Mouse (Mus musculus): ENCODE measurements around the gene Olfr90. TPM values are rescaled to one million over a fixed set of nuclear protein-coding genes. Genes with fewer than 3 reads are reported as not detected.
A peak's percentile ranks its signal among the peaks of the same experiment; 100 is the strongest.

Gene Olfr90
- total RNA-seq, 1 experiment, result 0.22 TPM

GRCm38 (mm10) chr17:37080119-37080518 is 8.2 kb downstream of the Olfr90 start:
- TF ChIP-seq ZNF384 (IDR thresholded peaks at IDR 0.05; ENCODE audit: low read depth, low read length) (no peak), CHD2 (IDR thresholded peaks at IDR 0.05; ENCODE audit: low read depth, low read length) (no peak), MAFK (IDR thresholded peaks at IDR 0.05; ENCODE audit: insufficient read depth, low read depth, low read length) (no peak), ZC3H11A (IDR thresholded peaks at IDR 0.05; ENCODE audit: borderline replicate concordance, low read depth, low read length) (no peak), HCFC1 (IDR thresholded peaks at IDR 0.05; ENCODE audit: borderline replicate concordance, insufficient read depth, low read length) (no peak)

GRCm38 (mm10) chr17:37078990-37079389 is 9.3 kb downstream of the Olfr90 start:
- in situ Hi-C loops (cut with MboI; ENCODE audit: low sequenced_read_pairs in 2 of 2, unreplicated experiment in 2 of 2), result no loop called here
- Histone ChIP-seq H3K9me3 (ENCODE audit: control insufficient read depth, insufficient read depth, low read depth, low read length) (no peaks in the 10 kb centered on the region), H3K36me3 (ENCODE audit: control insufficient read depth, insufficient read depth, low read length, poor library complexity, severe bottlenecking) (peaks cover 24% of the 10 kb centered on the region), H3K27ac (ENCODE audit: insufficient read depth, low read depth, low read length, poor library complexity, severe bottlenecking) (peak overlapping the region; percentile 97; the same call in 1 of the 2 replicates), H3K4me1 (ENCODE audit: control insufficient read depth in 2 of 2, insufficient read depth in 2 of 2, low read length in 2 of 2, poor library complexity in 1 of 2) (peaks cover 19 to 28% of the 10 kb centered on the region in 2 experiments), H3K4me3 (ENCODE audit: insufficient read depth in 1 of 2, low read depth in 1 of 2, low read length in 2 of 2, poor library complexity in 1 of 2, severe bottlenecking in 1 of 2) (peak overlapping the region; percentile 14 to 33; a peak in 1 of 4 replicates), H3K9ac (ENCODE audit: insufficient read depth, low read depth, low read length, poor library complexity, severe bottlenecking) (peak overlapping the region; percentile 61; the same call in 1 of the 2 replicates)
- peak; percentile 76 for DNase-seq (ENCODE audit: low read depth, low spot score)
- TF ChIP-seq ZNF384 (IDR thresholded peaks at IDR 0.05; ENCODE audit: low read depth, low read length) (no peak), HCFC1 (IDR thresholded peaks at IDR 0.05; ENCODE audit: borderline replicate concordance, insufficient read depth, low read length) (no peak), CHD2 (IDR thresholded peaks at IDR 0.05; ENCODE audit: low read depth, low read length) (0 out of 2 replicates have a peak, but pooled peaks have one; percentile 62), MAFK (IDR thresholded peaks at IDR 0.05; ENCODE audit: insufficient read depth, low read depth, low read length) (peak; percentile 76)

More at GRCm38 (mm10) chr17:37080119-37080518, 8.2 kb downstream of the Olfr90 start:
- Histone ChIP-seq H3K4me1 (ENCODE audit: control insufficient read depth in 2 of 2, insufficient read depth in 2 of 2, low read length in 2 of 2, poor library complexity in 1 of 2) (peaks cover 18 to 22% of the 10 kb centered on the region in 2 experiments), H3K4me3 (ENCODE audit: insufficient read depth in 1 of 2, low read depth in 1 of 2, low read length in 2 of 2, poor library complexity in 1 of 2, severe bottlenecking in 1 of 2) (peak overlapping the region in 1 of 2 experiments; percentile 16; a peak in 1 of 4 replicates), H3K27ac (ENCODE audit: insufficient read depth, low read depth, low read length, poor library complexity, severe bottlenecking) (peak overlapping the region; percentile 97; the same call in 1 of the 2 replicates), H3K9me3 (ENCODE audit: control insufficient read depth, insufficient read depth, low read depth, low read length) (no peaks in the 10 kb centered on the region), H3K36me3 (ENCODE audit: control insufficient read depth, insufficient read depth, low read length, poor library complexity, severe bottlenecking) (peaks cover 17% of the 10 kb centered on the region), H3K9ac (ENCODE audit: insufficient read depth, low read depth, low read length, poor library complexity, severe bottlenecking) (no peak overlapping the region; the same call in 1 of the 2 replicates)
- DNase-seq (ENCODE audit: low read depth, low spot score), result no peak
- in situ Hi-C loops (cut with MboI; ENCODE audit: low sequenced_read_pairs in 2 of 2, unreplicated experiment in 2 of 2), result no loop called here

GRCm38 (mm10) chr17:37078193-37078592 is 10.1 kb downstream of the Olfr90 start:
- TF ChIP-seq ZC3H11A (IDR thresholded peaks at IDR 0.05; ENCODE audit: borderline replicate concordance, low read depth, low read length), result no peak
- no peak for TF ChIP-seq ZNF384 (IDR thresholded peaks at IDR 0.05; ENCODE audit: low read depth, low read length)
- no peak for TF ChIP-seq HCFC1 (IDR thresholded peaks at IDR 0.05; ENCODE audit: borderline replicate concordance, insufficient read depth, low read length)
- no peak for TF ChIP-seq CHD2 (IDR thresholded peaks at IDR 0.05; ENCODE audit: low read depth, low read length)
- TF ChIP-seq MAFK (IDR thresholded peaks at IDR 0.05; ENCODE audit: insufficient read depth, low read depth, low read length), result no peak
- peaks cover 30% of the 10 kb centered on the region for H3K36me3 ChIP-seq (ENCODE audit: control insufficient read depth, insufficient read depth, low read length, poor library complexity, severe bottlenecking)
- H3K27ac ChIP-seq (ENCODE audit: insufficient read depth, low read depth, low read length, poor library complexity, severe bottlenecking), result peak overlapping the region; percentile 65; the same call in 1 of the 2 replicates
- H3K4me3 ChIP-seq (ENCODE audit: insufficient read depth in 1 of 2, low read depth in 1 of 2, low read length in 2 of 2, poor library complexity in 1 of 2, severe bottlenecking in 1 of 2), result no peak overlapping the region
- peaks cover 23 to 28% of the 10 kb centered on the region in 2 experiments for H3K4me1 ChIP-seq (ENCODE audit: control insufficient read depth in 2 of 2, insufficient read depth in 2 of 2, low read length in 2 of 2, poor library complexity in 1 of 2)
- H3K9ac ChIP-seq (ENCODE audit: insufficient read depth, low read depth, low read length, poor library complexity, severe bottlenecking), result no peak overlapping the region
- DNase-seq (ENCODE audit: low read depth, low spot score), result no peak
- in situ Hi-C loops (cut with MboI; ENCODE audit: low sequenced_read_pairs in 2 of 2, unreplicated experiment in 2 of 2), result no loop called here
- H3K9me3 ChIP-seq (ENCODE audit: control insufficient read depth, insufficient read depth, low read depth, low read length), result no peaks in the 10 kb centered on the region

GRCm38 (mm10) chr17:37075766-37076165 is 12.5 kb downstream of the Olfr90 start:
- Histone ChIP-seq H3K27ac (ENCODE audit: insufficient read depth, low read depth, low read length, poor library complexity, severe bottlenecking) (peak overlapping the region; percentile 5; the same call in 1 of the 2 replicates), H3K9me3 (ENCODE audit: control insufficient read depth, insufficient read depth, low read depth, low read length) (no peaks in the 10 kb centered on the region), H3K4me3 (ENCODE audit: insufficient read depth in 1 of 2, low read depth in 1 of 2, low read length in 2 of 2, poor library complexity in 1 of 2, severe bottlenecking in 1 of 2) (no peak overlapping the region), H3K4me1 (ENCODE audit: control insufficient read depth in 2 of 2, insufficient read depth in 2 of 2, low read length in 2 of 2, poor library complexity in 1 of 2) (peaks cover 18 to 25% of the 10 kb centered on the region in 2 experiments), H3K9ac (ENCODE audit: insufficient read depth, low read depth, low read length, poor library complexity, severe bottlenecking) (no peak overlapping the region), H3K36me3 (ENCODE audit: control insufficient read depth, insufficient read depth, low read length, poor library complexity, severe bottlenecking) (peaks cover 46% of the 10 kb centered on the region)
- in situ Hi-C loops (cut with MboI; ENCODE audit: low sequenced_read_pairs in 2 of 2, unreplicated experiment in 2 of 2), result no loop called here
- DNase-seq (ENCODE audit: low read depth, low spot score), result no peak
- TF ChIP-seq ZC3H11A (IDR thresholded peaks at IDR 0.05; ENCODE audit: borderline replicate concordance, low read depth, low read length), result no peak
- no peak for TF ChIP-seq MAFK (IDR thresholded peaks at IDR 0.05; ENCODE audit: insufficient read depth, low read depth, low read length)
- no peak for TF ChIP-seq CHD2 (IDR thresholded peaks at IDR 0.05; ENCODE audit: low read depth, low read length)
- TF ChIP-seq ZNF384 (IDR thresholded peaks at IDR 0.05; ENCODE audit: low read depth, low read length), result no peak
- TF ChIP-seq HCFC1 (IDR thresholded peaks at IDR 0.05; ENCODE audit: borderline replicate concordance, insufficient read depth, low read length), result no peak

All from ES-E14 (cell line).